Mouse (Mus musculus) Patski (cell line): ENCODE measurements around the gene Srgap3. TPM values are rescaled to one million over a fixed set of nuclear protein-coding genes. Genes with fewer than 3 reads are reported as not detected.

Experiments
- ATAC-seq: fragments of 100-300 bp; one replicate; pipeline ENCODE4 v1.8.0; 2021
- CTCF ChIA-PET: fragments of 350-600 bp; sonication (Branson Sonifier 250); formaldehyde crosslinking; loops from one replicate; lab custom pipeline; 2022; ENCODE audit warnings: inconsistent platforms; lab: Charles Lee
- POLR2A ChIA-PET: fragments of 350-600 bp; sonication (Branson Sonifier 250); formaldehyde crosslinking; loops from one replicate; lab custom pipeline; 2022; ENCODE audit warnings: antibody characterized with exemption, inconsistent platforms; lab: Charles Lee
- DNase-seq: peaks from one replicate; pipeline ENCODE4 v3.0.0-alpha.2; 2011; ENCODE audit warnings: low read depth, low spot score
- H3K27me3 ChIP-seq: fragments of 371-371 bp; one replicate; pipeline ENCODE4 v1.5.1; 2021
- CTCF ChIP-seq: fragments of 100-300 bp; IDR thresholded peaks from one replicate; pipeline ENCODE4 v1.5.1; 2021
- in situ Hi-C: fragments of 300-500 bp; cut with MboI; formaldehyde crosslinking; loops from 3 replicates; pipeline ENCODE4 v1.11.1; 2018; ENCODE audit warnings: low pct_unique_long_range_greater_than_20kb, mixed read lengths
- polyA plus RNA-seq: library from polyadenylated mRNA; unstranded; gene quantifications from one replicate; pipeline ENCODE4 v1.2.3, GENCODE M21; 2021

Srgap3 gene
- polyA plus RNA-seq, 1 experiment from 2014 or later = 37.7 TPM

- in situ Hi-C loops = no loop called here
- POLR2A ChIA-PET = no interaction called here
- CTCF ChIA-PET = interaction anchor here (1.0 kb wide), 1 partner anchor 12 kb away, joined by 3 read pairs; no protein-coding TSS in a partner anchor
- no peak for TF ChIP-seq CTCF
- H3K27me3 ChIP-seq = no peaks in the 10 kb centered on the region
- ATAC-seq = no peak
- DNase-seq = no peak
Observed at GRCm38 (mm10) chr6:112758541-112758940, 188.5 kb downstream of the Srgap3 start.

DNA sequence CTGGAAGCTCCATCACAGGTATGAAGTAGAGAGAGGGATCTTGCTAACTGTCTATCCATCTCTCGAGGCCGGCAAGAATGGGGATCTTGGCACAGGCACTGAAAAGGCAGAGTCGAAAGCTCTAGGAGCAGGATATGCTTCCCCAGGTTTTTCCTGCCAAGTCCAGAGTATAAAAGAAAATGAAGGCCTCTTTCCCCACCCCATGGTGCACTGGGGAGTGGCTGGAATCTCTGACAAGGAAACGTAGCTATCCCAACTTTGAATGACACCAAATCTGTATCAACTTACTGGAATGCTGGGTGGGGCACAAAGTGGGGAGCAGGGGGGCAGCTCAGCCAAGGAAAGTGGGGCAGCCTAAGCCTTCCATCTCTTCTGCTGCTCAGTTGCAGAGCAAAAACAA lies 190.2 kb downstream of the Srgap3 start:
- in situ Hi-C loops = no loop called here
- POLR2A ChIA-PET = no interaction called here
- ATAC-seq = no peak

GRCm38 (mm10) chr6:112754994-112755393 lies 192.1 kb downstream of the Srgap3 start:
- no peaks in the 10 kb centered on the region for H3K27me3 ChIP-seq
- in situ Hi-C loops = no loop called here
- DNase-seq (no peak), ATAC-seq (no peak)
- TF ChIP-seq CTCF = no peak
- CTCF ChIA-PET = no interaction called here
- POLR2A ChIA-PET = no interaction called here

More for the DNA sequence above, 190.2 kb downstream of the Srgap3 start:
- CTCF ChIA-PET = no interaction called here
- no peak for DNase-seq
- no peaks in the 10 kb centered on the region for H3K27me3 ChIP-seq
- no peak for TF ChIP-seq CTCF

DNA sequence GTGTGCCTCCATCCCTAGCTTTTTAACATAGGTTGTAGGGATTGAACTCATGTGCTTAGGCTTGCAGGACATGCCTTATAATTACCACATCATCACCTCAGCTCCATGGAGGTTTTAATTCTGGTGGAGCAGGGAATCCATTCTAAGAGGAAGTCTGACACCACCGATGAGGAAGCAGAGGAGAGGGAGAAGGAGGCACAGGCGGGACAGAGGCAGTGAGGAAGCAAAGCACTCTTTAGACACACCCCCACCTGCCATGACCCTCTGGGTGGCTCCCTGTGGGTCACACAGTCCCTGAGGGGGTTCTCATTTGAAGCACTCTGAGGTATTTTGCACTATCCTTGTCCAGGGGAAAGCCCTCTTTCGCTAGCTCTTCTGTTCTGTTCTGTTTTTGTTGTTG lies 194.5 kb downstream of the Srgap3 start:
- ATAC-seq (no peak), DNase-seq (no peak)
- in situ Hi-C loops = no loop called here
- POLR2A ChIA-PET = interaction anchor here (0.6 kb wide), 1 partner anchor 1190 kb away, joined by 4 read pairs; no protein-coding TSS in a partner anchor
- no peak for TF ChIP-seq CTCF
- no peaks in the 10 kb centered on the region for H3K27me3 ChIP-seq
- CTCF ChIA-PET = interaction anchor here (1.7 kb wide), 1 partner anchor 8 kb away, joined by 6 read pairs; no protein-coding TSS in a partner anchor

DNA sequence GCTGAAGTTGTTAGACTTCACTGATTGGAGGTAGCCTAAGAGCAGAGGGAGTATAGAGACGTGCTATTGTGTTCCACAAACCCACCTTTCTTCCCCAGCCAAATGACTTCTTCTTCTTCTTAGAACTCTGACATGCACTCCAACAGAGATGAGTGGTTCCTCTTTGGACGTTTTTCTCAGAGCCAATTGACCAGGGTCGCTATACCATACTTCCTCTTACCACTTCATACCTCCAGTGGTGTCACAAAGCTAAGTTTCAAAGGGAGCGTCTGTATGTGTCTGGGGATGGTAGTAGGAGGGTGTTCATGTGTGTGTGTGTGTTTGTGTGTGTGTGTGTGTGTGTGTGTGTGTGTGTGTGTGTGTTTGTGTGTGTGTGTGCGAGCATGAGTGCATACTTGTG lies 195.1 kb downstream of the Srgap3 start:
- DNase-seq (no peak), ATAC-seq (no peak)
- H3K27me3 ChIP-seq = no peaks in the 10 kb centered on the region
- in situ Hi-C loops = no loop called here
- POLR2A ChIA-PET = interaction anchor here (0.6 kb wide), 1 partner anchor 1190 kb away, joined by 4 read pairs; no protein-coding TSS in a partner anchor
- TF ChIP-seq CTCF = no peak
- CTCF ChIA-PET = interaction anchor here (1.7 kb wide), 1 partner anchor 9 kb away, joined by 6 read pairs; no protein-coding TSS in a partner anchor

- no peak for DNase-seq
- in situ Hi-C loops = no loop called here
Observed at GRCm38 (mm10) chr6:112742297-112742696, 204.8 kb downstream of the Srgap3 start.

GRCm38 (mm10) chr6:112741766-112742165 lies 205.3 kb downstream of the Srgap3 start:
- DNase-seq = no peak
- no peak for TF ChIP-seq CTCF
- in situ Hi-C loops = no loop called here
- H3K27me3 ChIP-seq = no peaks in the 10 kb centered on the region
- CTCF ChIA-PET = no interaction called here
- no peak for ATAC-seq
- POLR2A ChIA-PET = no interaction called here

More at GRCm38 (mm10) chr6:112742297-112742696, 204.8 kb downstream of the Srgap3 start:
- H3K27me3 ChIP-seq = no peaks in the 10 kb centered on the region
- CTCF ChIA-PET = interaction anchor here (0.7 to 1.1 kb wide), 3 partner anchors 14 to 193 kb away, joined by 3 read pairs; no protein-coding TSS in a partner anchor
- TF ChIP-seq CTCF = no peak
- no peak for ATAC-seq
- POLR2A ChIA-PET = no interaction called here

- ATAC-seq = no peak
- ChIA-PET POLR2A (no interaction called here), CTCF (interaction anchor here (1.0 kb wide), 1 partner anchor 23 kb away, joined by 3 read pairs; no protein-coding TSS in a partner anchor)
- no peaks in the 10 kb centered on the region for H3K27me3 ChIP-seq
- no peak for TF ChIP-seq CTCF
- in situ Hi-C loops = no loop called here
- no peak for DNase-seq
Observed at GRCm38 (mm10) chr6:112739635-112740034, 207.4 kb downstream of the Srgap3 start.

- ATAC-seq (no peak), DNase-seq (no peak)
- POLR2A ChIA-PET = no interaction called here
- CTCF ChIA-PET = interaction anchor here (0.7 kb wide), 1 partner anchor 235 kb away, joined by 3 read pairs; no protein-coding TSS in a partner anchor
- in situ Hi-C loops = no loop called here
- no peak for TF ChIP-seq CTCF
- no peaks in the 10 kb centered on the region for H3K27me3 ChIP-seq
Observed at GRCm38 (mm10) chr6:112738924-112739323, 208.1 kb downstream of the Srgap3 start.

DNA sequence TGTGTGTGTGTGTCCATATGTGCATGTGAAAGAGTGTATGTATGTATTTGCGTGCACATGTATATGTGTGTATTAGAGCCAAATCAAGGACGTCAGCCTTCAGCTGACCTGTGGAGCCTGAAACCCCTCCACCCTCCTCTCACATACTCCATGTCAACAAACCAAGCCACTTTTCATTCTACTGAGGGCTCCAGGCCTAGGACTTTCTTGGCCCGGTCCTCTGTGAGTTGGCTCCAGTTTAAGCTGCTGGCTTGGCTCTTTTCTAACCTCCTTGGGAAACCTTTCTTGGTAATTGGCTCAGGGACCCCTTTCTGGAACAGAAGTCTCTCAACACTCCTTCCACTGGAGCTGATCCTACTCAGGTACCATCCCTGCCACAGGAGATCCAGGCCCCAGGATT lies 210.6 kb downstream of the Srgap3 start:
- DNase-seq (no peak), ATAC-seq (no peak)
- ChIA-PET CTCF (no interaction called here), POLR2A (no interaction called here)
- TF ChIP-seq CTCF = no peak
- no peaks in the 10 kb centered on the region for H3K27me3 ChIP-seq
- in situ Hi-C loops = no loop called here

DNA sequence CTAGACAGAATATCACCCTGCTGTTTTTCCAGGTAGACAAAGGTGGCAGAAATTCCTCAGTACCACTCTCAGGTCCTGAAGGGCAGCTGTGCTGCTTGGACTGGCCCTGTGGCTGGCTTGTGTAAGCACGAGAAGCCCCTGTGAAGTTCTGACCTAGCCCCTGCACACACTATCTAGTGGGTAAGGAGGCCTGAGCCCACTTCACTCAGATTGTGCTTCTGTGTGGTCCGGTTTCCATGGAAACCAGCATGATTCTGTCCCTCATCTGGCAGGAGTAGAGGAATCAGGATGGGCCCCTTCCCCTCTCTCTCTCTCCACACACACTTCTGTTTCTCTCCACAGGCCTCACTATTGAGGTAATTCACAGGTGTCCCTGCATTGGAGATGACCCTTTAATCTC lies 212.0 kb downstream of the Srgap3 start:
- no peaks in the 10 kb centered on the region for H3K27me3 ChIP-seq
- TF ChIP-seq CTCF = no peak
- DNase-seq = no peak
- ChIA-PET POLR2A (no interaction called here), CTCF (no interaction called here)
- in situ Hi-C loops = no loop called here
- no peak for ATAC-seq
